Mouse (Mus musculus) large intestine, adult 2 months (tissue): Measurements from ENCODE around the gene Hes1. TPM values are rescaled to one million over a fixed set of nuclear protein-coding genes. Genes with fewer than 3 reads are reported as not detected.
"Not testable (repeated sequence)": the region's sequence is repeated elsewhere in the genome, so short reads cannot be mapped to it uniquely, and the experiment has no call there.

Source experiments
- DNase-seq: peaks from one replicate; pipeline ENCODE4 v3.0.0-alpha.2; 2012; ENCODE audit warnings: low read depth, low spot score
- WGBS: fragments of 180-500 bp; shearing (Covaris S2); methylation state at CpG from one replicate; pipeline ENCODE4 v1.1.7; 2018; 5-methylcytosine and 5-hydroxymethylcytosine counted together
- polyA plus RNA-seq: library from polyadenylated mRNA; depleted of rRNA; stranded (reverse); fragments of >200 nt; gene quantifications from 2 replicates; pipeline ENCODE4 v1.2.3, GENCODE M21; 2012; rRNA removed

The Hes1 gene
- polyA plus RNA-seq, 1 experiment = 56.2 TPM

- WGBS = 89% methylated on average over 11 of the region's 11 CpGs
- DNase-seq = not testable (repeated sequence)
Measured at GRCm38 (mm10) chr16:30108167-30108566, 44.0 kb downstream of the Hes1 start.

- 73% methylated on average over 3 of the region's 3 CpGs for WGBS
- DNase-seq = no peak
Measured at GRCm38 (mm10) chr16:30110466-30110865, 46.3 kb downstream of the Hes1 start.

GRCm38 (mm10) chr16:30111069-30111468 is 46.9 kb downstream of the Hes1 start:
- no peak for DNase-seq

- 55% methylated on average over 2 of the region's 2 CpGs for WGBS
- DNase-seq = no peak
Measured at GRCm38 (mm10) chr16:30111566-30111965, 47.4 kb downstream of the Hes1 start.

- DNase-seq = no peak
- 11% methylated on average over 3 of the region's 3 CpGs for WGBS
Measured at GRCm38 (mm10) chr16:30113170-30113569, 49.0 kb downstream of the Hes1 start.

- DNase-seq = no peak
- 44% methylated on average over 8 of the region's 8 CpGs for WGBS
Measured at GRCm38 (mm10) chr16:30113800-30114199, 49.6 kb downstream of the Hes1 start.

- 69% methylated on average over 1 of the region's 1 CpGs for WGBS
- no peak for DNase-seq
Measured at GRCm38 (mm10) chr16:30114451-30114850, 50.3 kb downstream of the Hes1 start.

Other genes with a start within 250 kb of the Hes1 start
- gene Cpn2, start 203.1 kb downstream of the Hes1 start, polyA plus RNA-seq = 0.38 and 0.44 TPM in 2 replicates
- 0.02 and 0.03 TPM in 2 replicates for gene Lrrc15, start 218.9 kb downstream of the Hes1 start, polyA plus RNA-seq
- gene Gp5, start 246.4 kb downstream of the Hes1 start, polyA plus RNA-seq = 0.11 and 0.15 TPM in 2 replicates